Comparison of ENCODE assay signal across 12 mouse cellular contexts in the genomic region with DNA sequence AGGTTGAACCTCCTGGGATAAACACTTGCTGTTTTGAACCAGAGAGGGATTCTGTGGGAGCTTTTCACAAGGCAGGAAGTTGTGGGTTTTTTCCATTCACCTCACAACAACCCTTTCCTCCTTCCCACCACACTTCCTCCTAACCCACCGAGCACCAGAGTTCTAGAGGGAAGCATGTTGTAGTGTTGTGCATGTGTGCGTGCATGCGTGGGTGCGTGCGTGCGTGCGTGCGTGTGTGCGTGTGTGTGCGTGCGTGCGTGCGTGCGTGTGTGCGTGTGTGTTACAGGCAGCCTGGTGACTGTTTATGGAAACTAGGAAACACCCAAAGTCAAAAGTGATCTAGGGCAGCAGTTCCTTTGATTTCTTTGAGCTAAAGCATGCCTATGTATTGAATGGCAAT.
DNase-seq lines count a peak whose midpoint lies in the region; ATAC-seq and TF ChIP-seq lines count a peak whose summit lies in the region.
"Had no signal": no experiment of that assay in that cellular context is flagged by ENCODE, and none has a peak within 500 bp of the region (broad histone marks: within the 10 kb centered on the region; RNA-seq: fewer than 3 reads in every experiment).

No protein-coding gene starts in this region.

- no peaks in the 10 kb centered on the region for H3K27me3 ChIP-seq in kidney, embryonic 16.5 days (ENCODE audit: insufficient read depth, low read length)
- H3K27me3 ChIP-seq: hindbrain, embryonic 15.5 days had no signal

- WGBS in kidney, embryonic 16.5 days = 85% methylated on average over 15 of the region's 15 CpGs

- no peaks in the 10 kb centered on the region for H3K36me3 ChIP-seq in kidney, embryonic 16.5 days (ENCODE audit: insufficient read depth, low read length)
- H3K36me3 ChIP-seq: hindbrain, embryonic 15.5 days had no signal

- intact Hi-C loops in gastrocnemius, adult 2 months (cut with DNase I) = loop anchor here (5.0 to 10.0 kb wide), 5 partner anchors 84 to 354 kb away; a partner anchor contains a TSS
- intact Hi-C loops in left cerebral cortex, postnatal 36 days (cut with DNase I) = no loop called here

- DNase-seq in gastrocnemius, adult 2 months = no peak
- no peak for DNase-seq in gastrocnemius, postnatal 4 days (ENCODE audit: low spot score in 2 of 2)
- no peak for DNase-seq in kidney, adult 11 months
- DNase-seq in left cerebral cortex, postnatal 36 days (ENCODE audit: low spot score in 2 of 2) = no peak
- DNase-seq in cerebellum, postnatal 4 days (ENCODE audit: low spot score in 2 of 2) = no peak
- DNase-seq: left cerebral cortex, postnatal 4 days; thymus, postnatal 36 days had no signal

- no peak for TF ChIP-seq CTCF in gastrocnemius, adult 2 months (IDR thresholded peaks at IDR 0.05)

- no peak overlapping the region for H3K4me3 ChIP-seq in gastrocnemius, adult 2 months
- no peak overlapping the region for H3K4me3 ChIP-seq in kidney, embryonic 16.5 days (ENCODE audit: low read length)
- H3K4me3 ChIP-seq in brown adipose tissue, adult 24 weeks (ENCODE audit: insufficient read depth, low read depth, low read length) = no peak overlapping the region
- H3K4me3 ChIP-seq: hindbrain, embryonic 15.5 days had no signal

- peak overlapping the region; percentile 60 for H3K27ac ChIP-seq in gastrocnemius, adult 2 months
- H3K27ac ChIP-seq in kidney, embryonic 16.5 days (ENCODE audit: low read length) = 0 out of 2 replicates have a peak overlapping the region, but pooled peaks have one; percentile 20
- H3K27ac ChIP-seq in brown adipose tissue, adult 24 weeks (replicated peaks; ENCODE audit: low read depth, low read length) = peak overlapping the region; percentile 16
- H3K27ac ChIP-seq: hindbrain, embryonic 15.5 days had no signal

- 0 out of 2 replicates have a peak, but pooled peaks cover 12% of the 10 kb centered on the region for H3K4me1 ChIP-seq in kidney, embryonic 16.5 days (ENCODE audit: insufficient read depth, low read length)
- H3K4me1 ChIP-seq in brown adipose tissue, adult 24 weeks (ENCODE audit: control insufficient read depth, insufficient read depth, insufficient read length, low read length) = peaks cover 14% of the 10 kb centered on the region

- H3K4me2 ChIP-seq in kidney, embryonic 16.5 days (replicated peaks; ENCODE audit: low read depth, low read length) = no peak overlapping the region
- H3K4me2 ChIP-seq: hindbrain, embryonic 15.5 days; lung, embryonic 14.5 days had no signal

- H3K9me3 ChIP-seq in kidney, embryonic 16.5 days (ENCODE audit: low read length) = no peaks in the 10 kb centered on the region
- H3K9me3 ChIP-seq: hindbrain, embryonic 15.5 days had no signal

- no peak for ATAC-seq in kidney, embryonic 16.5 days (ENCODE audit: low FRiP score, low TSS enrichment)
- 0 out of 2 replicates have a peak, but pooled peaks have one; percentile 18 for ATAC-seq in megakaryocyte-erythroid progenitor cell, adult 5-6 weeks (replicated peaks; ENCODE audit: low FRiP score, low TSS enrichment, poor library complexity, severe bottlenecking)

- H3K9ac ChIP-seq in kidney, embryonic 16.5 days (replicated peaks; ENCODE audit: low read length) = no peak overlapping the region
- H3K9ac ChIP-seq: hindbrain, embryonic 15.5 days; lung, embryonic 14.5 days had no signal
